Mouse (Mus musculus) ES-CJ7 (cell line): ENCODE data around the gene Kctd21.

ENCODE experiments used
- DNase-seq: peaks from one replicate; pipeline ENCODE4 v3.0.0; 2011; ENCODE audit warnings: low read depth, low spot score

The Kctd21 gene

DNA sequence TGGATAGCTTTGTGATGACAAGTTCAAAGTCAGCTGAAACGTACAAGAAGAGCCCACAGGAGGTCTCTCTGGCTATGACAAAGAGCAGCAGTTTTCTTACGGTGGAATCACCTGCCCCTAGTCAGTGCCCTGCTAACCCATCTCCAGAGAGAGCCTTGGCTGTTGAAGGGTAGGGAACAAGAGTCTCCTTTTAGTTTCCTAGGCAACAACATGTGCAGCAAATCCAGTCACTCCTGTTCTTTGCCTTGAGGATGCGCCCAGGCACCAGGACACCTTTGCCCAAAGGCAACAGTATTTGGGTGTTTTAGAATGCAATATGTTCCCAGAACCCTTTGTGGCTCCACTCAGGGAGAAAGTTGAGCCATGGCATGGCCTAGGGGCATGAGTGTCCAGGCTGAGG is 16.2 kb downstream of the Kctd21 start:
- DNase-seq, result no peak

GRCm38 (mm10) chr7:97348836-97349235 is 16.7 kb downstream of the Kctd21 start:
- no peak for DNase-seq

- DNase-seq, result no peak
Measured at GRCm38 (mm10) chr7:97349438-97349837, 17.3 kb downstream of the Kctd21 start.

GRCm38 (mm10) chr7:97350891-97351290 is 18.8 kb downstream of the Kctd21 start:
- no peak for DNase-seq

GRCm38 (mm10) chr7:97351792-97352513 is 19.8 kb downstream of the Kctd21 start:
- no peak for DNase-seq

GRCm38 (mm10) chr7:97353356-97353755 is 21.2 kb downstream of the Kctd21 start:
- DNase-seq, result no peak

DNA sequence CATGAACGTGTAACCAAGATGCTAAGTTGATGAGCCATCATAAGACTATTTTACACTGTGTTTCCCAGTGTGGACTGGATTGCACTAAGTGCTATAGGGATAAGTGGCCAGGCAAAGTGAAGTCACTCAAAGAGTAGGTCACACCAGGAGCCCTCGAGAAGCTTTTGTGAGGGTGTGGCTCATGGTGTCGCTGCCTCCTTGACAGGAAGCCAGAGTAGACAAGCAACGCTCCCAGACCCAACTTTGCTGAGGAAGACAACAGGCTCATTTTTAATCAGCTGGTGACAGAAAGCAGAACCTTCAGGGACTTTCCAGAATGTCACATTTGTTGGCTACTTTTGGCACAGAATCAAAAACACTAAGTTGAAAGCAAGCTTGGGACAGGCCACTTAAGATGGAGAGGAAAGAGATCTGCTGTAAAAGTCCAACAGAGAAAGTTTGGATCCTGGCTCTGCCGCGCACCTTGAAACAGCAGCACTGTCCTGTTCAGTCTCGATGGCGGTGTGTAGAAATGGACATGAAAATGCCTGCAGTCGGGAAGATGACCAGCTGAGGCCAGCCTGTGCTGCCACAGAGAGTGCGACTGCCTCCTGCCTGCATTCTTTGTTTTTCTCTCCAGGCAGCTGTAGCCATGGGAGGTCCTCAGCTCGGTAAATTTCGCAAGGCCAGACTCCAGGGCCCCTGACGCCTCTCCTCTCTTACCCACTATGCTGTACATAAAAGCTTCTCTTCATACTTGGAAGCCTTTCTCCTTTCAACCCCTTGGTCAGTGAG is 23.1 kb downstream of the Kctd21 start:
- DNase-seq, result no peak

DNA sequence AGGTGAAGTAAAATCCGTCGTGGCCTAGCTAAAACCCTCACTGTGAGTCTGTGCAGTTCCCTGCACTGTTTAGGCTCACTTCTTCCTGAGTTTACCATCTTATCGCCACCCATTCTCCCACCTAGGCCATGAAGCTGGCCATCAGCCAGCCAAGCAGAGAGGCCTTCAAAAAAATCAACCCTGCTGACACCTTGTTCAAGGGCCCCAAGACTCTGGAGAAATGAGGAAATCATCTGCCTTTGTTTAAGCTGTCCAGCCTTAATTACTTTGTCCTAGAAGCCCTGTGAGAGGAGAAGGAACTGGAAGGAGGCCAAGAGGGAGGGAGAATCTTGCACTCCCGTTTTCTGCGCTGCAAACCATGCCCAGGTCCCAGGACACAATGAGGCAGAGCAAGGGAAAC is 24.1 kb downstream of the Kctd21 start:
- no peak for DNase-seq

GRCm38 (mm10) chr7:97356875-97357276 is 24.7 kb downstream of the Kctd21 start:
- DNase-seq, result no peak

GRCm38 (mm10) chr7:97357840-97358239 is 25.7 kb downstream of the Kctd21 start:
- DNase-seq, result no peak

DNA sequence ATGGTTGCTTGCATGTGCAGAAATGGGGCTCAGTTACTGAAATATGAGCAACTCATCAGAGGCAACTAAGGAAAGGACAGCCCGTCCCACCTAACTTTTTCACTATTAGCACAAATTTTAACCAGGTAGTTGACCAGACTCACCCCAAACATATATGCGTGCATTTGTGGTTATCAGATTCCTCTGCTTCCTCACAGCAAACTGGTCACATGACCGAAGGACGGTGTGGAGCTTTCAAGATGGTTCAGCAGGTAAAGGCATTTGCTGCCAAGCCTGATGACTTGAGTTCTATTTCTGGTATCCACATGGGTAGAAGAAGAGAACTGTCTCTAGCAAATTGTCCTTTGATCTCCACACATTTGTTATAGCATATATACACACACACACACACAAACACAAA is 26.2 kb downstream of the Kctd21 start:
- no peak for DNase-seq

GRCm38 (mm10) chr7:97360166-97360565 is 28.0 kb downstream of the Kctd21 start:
- no peak for DNase-seq

DNA sequence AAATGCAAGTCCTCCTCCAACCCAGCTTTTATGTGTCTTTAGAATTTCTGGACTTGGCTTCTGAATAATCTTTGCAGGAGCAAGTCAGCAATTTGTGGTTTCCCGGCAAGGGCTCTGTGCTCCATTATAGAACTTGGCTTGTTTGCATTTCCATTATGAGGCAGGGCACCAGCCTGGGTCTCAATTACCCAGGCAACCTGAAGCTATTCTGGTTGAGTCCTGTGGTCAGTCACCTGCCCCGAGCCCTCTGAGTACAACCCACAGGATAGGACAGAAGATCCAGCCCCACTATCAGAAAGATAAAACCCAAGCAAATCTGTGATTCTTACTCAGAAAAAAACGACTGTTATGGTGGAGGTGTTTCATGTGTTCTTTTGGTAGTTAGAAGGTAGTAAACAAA is 28.8 kb downstream of the Kctd21 start:
- no peak for DNase-seq

DNA sequence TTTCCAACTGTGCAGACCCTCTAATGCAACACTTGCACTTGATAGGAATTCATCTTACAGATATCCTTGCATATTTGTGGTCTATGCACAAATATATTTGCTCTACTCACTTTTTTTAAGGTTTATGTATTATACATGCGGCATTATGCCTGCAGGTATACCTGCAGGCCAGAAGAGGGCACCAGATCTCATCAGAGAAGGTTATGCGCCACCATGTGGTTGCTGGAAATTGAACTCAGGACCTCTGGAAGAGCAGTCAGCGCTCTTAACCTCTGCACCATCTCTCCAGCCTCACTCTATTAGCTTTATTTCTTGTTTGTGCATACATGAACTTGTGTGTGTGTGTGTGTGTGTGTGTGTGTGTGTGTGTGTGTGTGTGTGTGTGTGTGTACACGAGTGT is 29.3 kb downstream of the Kctd21 start:
- peak; percentile 83 for DNase-seq

DNA sequence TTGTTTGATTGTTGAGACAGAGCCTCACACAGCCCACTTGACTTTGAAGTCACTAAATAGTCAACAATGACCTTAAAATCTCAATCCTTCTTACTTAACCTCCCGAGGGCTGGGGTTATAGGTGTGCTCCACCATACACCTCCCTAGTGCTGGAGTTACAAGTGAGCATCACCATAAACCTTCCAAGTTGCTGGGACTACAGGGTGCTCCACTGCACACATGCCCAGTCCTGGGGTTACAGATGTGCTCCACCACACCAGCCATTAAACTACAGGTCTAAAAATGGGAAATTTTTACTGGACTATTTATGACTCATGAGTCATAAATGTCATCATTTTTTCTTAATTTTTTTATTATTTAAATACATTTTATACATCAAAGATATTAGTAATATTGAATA is 33.8 kb downstream of the Kctd21 start:
- no peak for DNase-seq

- no peak for DNase-seq
Measured at GRCm38 (mm10) chr7:97375101-97375500, 43.0 kb downstream of the Kctd21 start.

DNA sequence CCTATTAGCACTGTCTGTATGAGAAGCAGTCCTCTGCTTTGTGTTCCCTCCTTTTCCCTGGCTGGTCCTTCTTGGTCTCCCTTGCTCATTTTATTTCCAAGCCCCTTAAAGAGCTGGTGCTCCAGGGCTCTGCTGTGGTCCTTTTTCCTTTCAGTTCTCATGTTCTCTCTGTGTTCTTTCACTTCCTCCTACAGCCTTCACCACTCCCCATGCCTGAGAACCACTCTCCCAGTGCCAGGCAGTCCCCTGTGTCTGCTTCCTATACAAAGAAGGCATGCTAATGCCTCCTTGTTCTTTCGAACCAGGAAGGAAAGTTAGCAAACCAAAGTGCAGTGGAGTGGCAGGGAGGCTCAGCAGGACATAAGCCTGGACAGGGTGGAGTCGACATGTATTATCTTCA is 43.8 kb downstream of the Kctd21 start:
- no peak for DNase-seq

GRCm38 (mm10) chr7:97379304-97379703 is 47.2 kb downstream of the Kctd21 start:
- no peak for DNase-seq

DNA sequence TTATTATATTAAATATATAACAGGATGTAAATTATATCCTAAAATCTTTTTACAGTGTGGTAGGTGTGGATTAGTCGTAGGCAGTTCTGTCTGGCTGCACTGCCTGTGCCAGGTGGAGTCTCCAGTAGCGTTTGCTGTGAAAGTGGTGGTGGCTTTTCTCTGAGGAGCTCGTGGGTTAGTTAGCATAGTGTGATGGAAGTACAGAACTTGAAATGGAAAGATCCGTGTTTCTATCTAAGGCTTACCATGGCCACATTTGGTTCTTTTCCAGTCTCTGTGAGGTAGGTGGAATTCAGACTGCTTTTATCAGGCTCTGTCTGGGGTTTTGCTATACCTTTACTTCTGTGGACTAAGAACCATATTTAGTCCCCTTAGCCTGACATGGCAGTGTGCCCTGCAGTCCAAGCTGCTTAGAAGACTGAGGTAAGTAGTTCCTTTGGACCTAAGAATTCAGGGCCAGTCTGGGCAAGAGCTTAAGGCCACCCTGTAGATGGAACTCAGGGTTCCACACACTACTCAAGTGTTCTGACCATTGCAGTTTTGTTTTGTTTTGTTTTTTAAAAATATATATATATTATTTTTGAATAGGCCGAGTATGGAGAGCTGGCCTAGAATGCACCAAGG is 48.5 kb downstream of the Kctd21 start:
- no peak for DNase-seq

DNA sequence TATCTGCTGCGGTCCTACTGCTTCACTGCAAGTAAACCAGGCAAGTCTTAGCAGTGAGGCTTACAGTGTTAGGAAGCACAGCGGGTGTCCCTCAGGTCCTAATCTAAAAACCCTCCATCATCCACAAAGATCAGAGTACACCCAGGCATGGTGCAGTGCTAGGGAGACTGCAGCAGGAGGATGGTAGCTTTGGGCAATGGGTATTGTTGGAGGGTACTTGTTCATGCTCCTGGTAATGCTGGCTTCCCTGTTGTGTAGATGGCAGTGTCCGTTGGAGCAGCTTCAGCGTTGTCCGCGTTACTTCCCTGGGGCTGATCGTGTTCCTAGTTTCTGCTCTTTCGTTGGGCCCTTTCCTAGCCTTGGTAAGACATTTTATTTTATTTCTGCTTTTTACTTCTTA is 50.5 kb downstream of the Kctd21 start:
- no peak for DNase-seq

DNA sequence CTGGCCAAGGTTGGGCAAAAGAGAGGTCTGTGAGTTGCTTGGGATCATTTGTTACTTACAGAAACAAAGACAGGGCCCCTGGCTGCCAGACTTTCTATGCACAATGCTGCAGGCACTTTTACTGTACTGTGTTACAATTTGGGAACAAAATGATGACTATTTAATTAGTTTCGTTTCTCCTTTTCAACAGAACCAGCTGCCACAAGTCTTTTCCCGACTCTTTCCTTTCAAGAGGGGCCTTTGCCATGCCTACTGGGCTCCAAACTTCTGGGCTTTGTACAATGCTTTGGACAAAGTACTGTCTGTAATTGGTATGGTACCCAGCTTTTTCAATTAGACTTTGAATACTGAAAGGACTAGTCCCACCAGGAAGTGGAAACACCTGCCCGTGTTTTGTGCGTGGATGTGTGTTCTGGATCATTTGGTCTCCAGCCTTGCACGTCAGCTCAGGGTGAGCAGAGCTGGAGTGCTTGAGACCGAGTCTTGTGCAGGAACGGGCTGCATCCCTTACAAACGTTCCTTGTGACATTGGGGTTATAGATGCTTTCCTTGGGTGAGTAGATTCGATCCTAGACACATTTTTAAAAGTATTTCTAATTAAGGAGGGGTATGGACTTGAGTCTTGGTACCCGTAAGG is 51.5 kb downstream of the Kctd21 start:
- DNase-seq, result no peak

- no peak for DNase-seq
Measured at GRCm38 (mm10) chr7:97386106-97386805, 54.1 kb downstream of the Kctd21 start.
